Mouse (Mus musculus): ENCODE data around the gene Gm21518.
"Not testable (repeated sequence)": the region's sequence is repeated elsewhere in the genome, so short reads cannot be mapped to it uniquely, and the experiment has no call there.

Gene Gm21518

GRCm38 (mm10) chrY:62190566-62190965 lies at the start of gene Gm21518:
Gm21518 (plus strand) TSS chrY:62190866.
- DNase-seq, result not testable (repeated sequence)

All from cerebellum, adult 9-11 months (tissue).